Mouse (Mus musculus) heart, postnatal 0 days (tissue): ENCODE measurements at regions not wholly inside any gene's neighbourhood (a gene's known extent, or its start where the extent isn't known, plus 50 kb on each side); places are given as distances from the start of the nearest gene placed in this dataset.

ENCODE experiments used
- CTCF ChIP-seq: IDR thresholded peaks from 2 replicates; pipeline ENCODE4 v1.5.1; 2016; ENCODE audit warnings: antibody characterized with exemption, control low read depth, low read depth
- EP300 ChIP-seq: IDR thresholded peaks from 2 replicates; pipeline ENCODE4 v1.6.1; 2016; ENCODE audit warnings: antibody characterized with exemption, low read depth

DNA sequence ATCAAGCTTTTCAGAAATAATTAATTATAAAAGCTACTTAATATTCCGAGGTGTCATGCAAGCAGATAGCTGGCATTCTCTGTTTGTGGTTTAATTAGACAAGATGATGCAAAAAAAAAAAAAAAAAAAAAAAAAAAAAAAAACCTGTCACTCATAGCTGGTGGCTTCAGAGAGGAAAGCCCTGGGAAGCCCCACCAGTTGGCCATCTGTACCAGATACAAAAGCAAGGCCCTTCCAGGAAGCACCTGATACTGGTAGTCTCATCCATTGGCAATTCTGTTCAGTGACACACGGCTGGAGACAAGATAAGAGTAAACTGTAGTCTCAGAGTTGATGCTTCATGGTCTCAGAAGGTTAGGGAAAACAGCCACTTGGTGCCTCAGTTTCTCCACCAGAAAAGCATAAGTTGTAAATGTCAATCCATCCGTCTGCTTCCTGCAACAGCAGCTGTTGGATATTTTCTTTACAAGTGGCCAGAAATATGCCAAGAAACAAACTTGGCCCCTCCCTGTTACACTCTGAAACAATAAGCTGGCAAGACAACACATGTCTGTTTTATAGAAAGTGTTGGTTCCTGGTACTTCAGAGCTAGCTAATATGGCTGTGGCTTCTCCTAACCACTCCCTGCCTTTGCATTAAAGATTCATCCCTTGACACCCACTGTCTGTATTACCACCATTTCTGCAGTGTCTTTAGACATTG, 59.0 kb upstream of the Rasgef1b start:
- TF ChIP-seq CTCF: no peak
- no peak for TF ChIP-seq EP300
